Mouse (Mus musculus): ENCODE results near the gene Cpped1. TPM values are rescaled to one million over a fixed set of nuclear protein-coding genes. Genes with fewer than 3 reads are reported as not detected.

Gene Cpped1
- total and polyA plus RNA-seq, 2 experiments from 2014 or later = 16.5 to 19.1 TPM

GRCm38 (mm10) chr16:11776528-11776927, 132.7 kb downstream of the Cpped1 start:
- Histone ChIP-seq H3K4me2 (ENCODE audit: low read depth) (no peak overlapping the region), H3K4me3 (ENCODE audit: low read depth, low read length) (no peak overlapping the region), H3K9me3 (ENCODE audit: low read length) (no peaks in the 10 kb centered on the region), H3K36me3 (ENCODE audit: insufficient read depth) (no peaks in the 10 kb centered on the region), H3K27me3 (ENCODE audit: insufficient read depth, low read length) (no peaks in the 10 kb centered on the region), H3K9ac (no peak overlapping the region), H3K27ac (ENCODE audit: low read depth, low read length) (no peak overlapping the region), H3K4me1 (ENCODE audit: insufficient read depth) (no peaks in the 10 kb centered on the region)
- ATAC-seq (no peak), DNase-seq (no peak)
- WGBS = 35% methylated on average over 3 of the region's 3 CpGs
- TF ChIP-seq CTCF (IDR thresholded peaks at IDR 0.05; ENCODE audit: low read depth) = no peak

DNA sequence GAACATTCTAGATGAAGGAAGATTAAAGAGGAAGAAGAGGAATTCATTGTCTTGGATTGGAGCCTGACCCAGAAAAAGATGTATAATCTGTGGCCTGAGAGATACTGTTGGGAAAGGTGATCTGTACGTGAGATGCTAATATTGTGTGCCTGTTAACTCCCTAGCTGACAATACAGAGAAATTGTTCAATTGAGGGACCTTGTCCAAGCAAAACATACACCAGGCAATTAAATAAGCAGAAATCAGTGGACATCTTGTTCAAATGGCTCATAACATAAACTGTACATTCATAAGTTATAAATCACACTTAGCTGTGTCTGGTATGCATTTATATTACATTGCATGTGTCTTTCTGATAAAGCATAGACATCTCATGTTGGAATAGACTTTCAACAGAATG, 134.9 kb downstream of the Cpped1 start:
- H3K4me1 ChIP-seq (ENCODE audit: insufficient read depth) = no peaks in the 10 kb centered on the region
- H3K36me3 ChIP-seq (ENCODE audit: insufficient read depth) = no peaks in the 10 kb centered on the region
- no peak overlapping the region for H3K4me2 ChIP-seq (ENCODE audit: low read depth)
- H3K27ac ChIP-seq (ENCODE audit: low read depth, low read length) = no peak overlapping the region
- no peak for TF ChIP-seq CTCF (IDR thresholded peaks at IDR 0.05; ENCODE audit: low read depth)
- H3K9ac ChIP-seq = no peak overlapping the region
- no peaks in the 10 kb centered on the region for H3K9me3 ChIP-seq (ENCODE audit: low read length)
- H3K27me3 ChIP-seq (ENCODE audit: insufficient read depth, low read length) = no peaks in the 10 kb centered on the region
- DNase-seq (no peak), ATAC-seq (no peak)
- H3K4me3 ChIP-seq (ENCODE audit: low read depth, low read length) = no peak overlapping the region
- WGBS = 87% methylated on average over 1 of the region's 1 CpGs

GRCm38 (mm10) chr16:11772318-11772717, 136.9 kb downstream of the Cpped1 start:
- no peaks in the 10 kb centered on the region for H3K36me3 ChIP-seq (ENCODE audit: insufficient read depth)
- DNase-seq (no peak), ATAC-seq (no peak)
- H3K9ac ChIP-seq = no peak overlapping the region
- no peaks in the 10 kb centered on the region for H3K4me1 ChIP-seq (ENCODE audit: insufficient read depth)
- no peak overlapping the region for H3K4me3 ChIP-seq (ENCODE audit: low read depth, low read length)
- no peak overlapping the region for H3K27ac ChIP-seq (ENCODE audit: low read depth, low read length)
- H3K9me3 ChIP-seq (ENCODE audit: low read length) = no peaks in the 10 kb centered on the region
- H3K27me3 ChIP-seq (ENCODE audit: insufficient read depth, low read length) = no peaks in the 10 kb centered on the region
- WGBS = 75% methylated on average over 2 of the region's 2 CpGs
- TF ChIP-seq CTCF (IDR thresholded peaks at IDR 0.05; ENCODE audit: low read depth) = no peak
- H3K4me2 ChIP-seq (ENCODE audit: low read depth) = no peak overlapping the region

DNA sequence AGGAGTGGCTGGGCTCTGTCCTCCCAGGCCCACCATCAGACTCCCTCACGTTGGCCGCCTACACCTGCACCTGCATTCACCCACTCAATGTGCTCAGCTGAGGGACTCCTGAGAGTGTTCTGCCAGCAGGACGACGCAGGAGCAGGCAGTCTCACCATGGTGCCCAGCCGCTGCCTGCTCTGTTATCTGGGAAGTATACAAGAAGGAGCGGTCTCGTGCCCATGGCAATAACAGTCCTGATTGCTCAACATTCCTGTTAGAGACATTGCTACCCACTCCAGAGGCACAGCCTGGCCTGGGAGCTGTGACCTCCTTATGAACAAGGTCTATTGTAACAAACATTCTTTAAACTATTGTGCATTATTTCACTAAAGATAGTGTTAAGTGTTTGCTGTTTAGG, 151.3 kb downstream of the Cpped1 start:
- Histone ChIP-seq H3K9me3 (ENCODE audit: low read length) (no peaks in the 10 kb centered on the region), H3K4me2 (ENCODE audit: low read depth) (no peak overlapping the region), H3K36me3 (ENCODE audit: insufficient read depth) (no peaks in the 10 kb centered on the region), H3K27ac (ENCODE audit: low read depth, low read length) (no peak overlapping the region), H3K4me1 (ENCODE audit: insufficient read depth) (no peaks in the 10 kb centered on the region), H3K4me3 (ENCODE audit: low read depth, low read length) (no peak overlapping the region), H3K9ac (no peak overlapping the region), H3K27me3 (ENCODE audit: insufficient read depth, low read length) (no peaks in the 10 kb centered on the region)
- no peak for TF ChIP-seq CTCF (IDR thresholded peaks at IDR 0.05; ENCODE audit: low read depth)
- no peak for ATAC-seq
- WGBS = 83% methylated on average over 7 of the region's 7 CpGs
- no peak for DNase-seq

DNA sequence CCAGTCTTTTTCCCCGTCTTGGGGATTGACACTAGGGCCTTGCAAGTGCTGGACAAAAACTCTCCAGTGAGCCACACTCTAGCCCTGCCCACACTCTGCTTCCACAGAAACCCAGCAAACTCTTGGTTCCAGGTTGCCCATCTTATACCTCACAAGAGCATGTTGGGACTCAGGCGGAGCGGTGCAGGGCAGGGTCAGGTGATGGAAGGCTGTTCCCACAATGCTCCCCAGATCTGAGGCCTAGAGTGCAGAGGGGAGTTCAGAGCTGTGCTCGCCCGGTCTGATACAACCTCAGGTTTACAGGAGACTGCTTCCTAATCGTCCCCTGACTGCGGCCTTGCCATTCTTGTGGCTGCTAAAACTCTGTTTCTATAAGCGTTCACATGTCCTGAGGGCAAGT, 151.8 kb downstream of the Cpped1 start:
- no peak for TF ChIP-seq CTCF (IDR thresholded peaks at IDR 0.05; ENCODE audit: low read depth)
- ATAC-seq (no peak), DNase-seq (no peak)
- no peaks in the 10 kb centered on the region for H3K4me1 ChIP-seq (ENCODE audit: insufficient read depth)
- no peaks in the 10 kb centered on the region for H3K9me3 ChIP-seq (ENCODE audit: low read length)
- 92% methylated on average over 8 of the region's 8 CpGs for WGBS
- H3K27ac ChIP-seq (ENCODE audit: low read depth, low read length) = no peak overlapping the region
- no peak overlapping the region for H3K4me3 ChIP-seq (ENCODE audit: low read depth, low read length)
- no peaks in the 10 kb centered on the region for H3K36me3 ChIP-seq (ENCODE audit: insufficient read depth)
- no peaks in the 10 kb centered on the region for H3K27me3 ChIP-seq (ENCODE audit: insufficient read depth, low read length)
- H3K9ac ChIP-seq = no peak overlapping the region
- no peak overlapping the region for H3K4me2 ChIP-seq (ENCODE audit: low read depth)

DNA sequence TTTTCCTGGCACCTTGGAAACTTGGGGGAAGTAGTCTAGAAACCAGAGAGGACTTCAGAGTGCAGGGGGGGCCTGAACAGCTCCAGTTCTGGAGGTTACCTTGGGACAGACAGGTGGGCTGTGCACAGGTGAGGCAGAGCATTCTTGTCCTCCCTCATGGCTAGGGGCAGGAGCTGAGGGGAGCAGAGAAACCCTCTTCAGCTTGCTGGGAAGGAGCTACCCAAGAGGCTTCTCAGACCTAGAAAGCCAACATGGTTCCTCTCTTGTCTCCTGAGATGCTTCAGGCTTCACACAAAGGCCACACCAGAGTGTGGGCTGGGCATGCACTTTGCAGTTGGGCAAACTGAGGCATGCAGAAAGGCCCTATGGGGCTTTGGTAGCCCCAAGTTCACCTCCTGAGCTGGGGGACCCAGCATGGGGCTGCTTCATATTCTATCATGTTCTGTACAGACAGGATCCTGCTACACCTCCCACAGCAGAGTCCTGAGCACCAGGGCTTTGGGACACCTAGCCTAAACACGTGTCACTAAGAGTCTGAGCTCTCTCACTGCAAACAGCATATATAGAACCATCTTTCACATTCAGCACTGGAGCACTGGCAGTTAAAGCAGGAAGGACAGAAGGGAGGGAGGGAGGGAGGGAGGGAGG, 152.5 kb downstream of the Cpped1 start:
- Histone ChIP-seq H3K9ac (no peak overlapping the region), H3K36me3 (ENCODE audit: insufficient read depth) (no peaks in the 10 kb centered on the region), H3K27me3 (ENCODE audit: insufficient read depth, low read length) (no peaks in the 10 kb centered on the region), H3K4me2 (ENCODE audit: low read depth) (no peak overlapping the region), H3K27ac (ENCODE audit: low read depth, low read length) (no peak overlapping the region), H3K4me3 (ENCODE audit: low read depth, low read length) (no peak overlapping the region), H3K4me1 (ENCODE audit: insufficient read depth) (no peaks in the 10 kb centered on the region), H3K9me3 (ENCODE audit: low read length) (no peaks in the 10 kb centered on the region)
- no peak for ATAC-seq
- no peak for TF ChIP-seq CTCF (IDR thresholded peaks at IDR 0.05; ENCODE audit: low read depth)
- 81% methylated on average over 1 of the region's 1 CpGs for WGBS
- DNase-seq = no peak

DNA sequence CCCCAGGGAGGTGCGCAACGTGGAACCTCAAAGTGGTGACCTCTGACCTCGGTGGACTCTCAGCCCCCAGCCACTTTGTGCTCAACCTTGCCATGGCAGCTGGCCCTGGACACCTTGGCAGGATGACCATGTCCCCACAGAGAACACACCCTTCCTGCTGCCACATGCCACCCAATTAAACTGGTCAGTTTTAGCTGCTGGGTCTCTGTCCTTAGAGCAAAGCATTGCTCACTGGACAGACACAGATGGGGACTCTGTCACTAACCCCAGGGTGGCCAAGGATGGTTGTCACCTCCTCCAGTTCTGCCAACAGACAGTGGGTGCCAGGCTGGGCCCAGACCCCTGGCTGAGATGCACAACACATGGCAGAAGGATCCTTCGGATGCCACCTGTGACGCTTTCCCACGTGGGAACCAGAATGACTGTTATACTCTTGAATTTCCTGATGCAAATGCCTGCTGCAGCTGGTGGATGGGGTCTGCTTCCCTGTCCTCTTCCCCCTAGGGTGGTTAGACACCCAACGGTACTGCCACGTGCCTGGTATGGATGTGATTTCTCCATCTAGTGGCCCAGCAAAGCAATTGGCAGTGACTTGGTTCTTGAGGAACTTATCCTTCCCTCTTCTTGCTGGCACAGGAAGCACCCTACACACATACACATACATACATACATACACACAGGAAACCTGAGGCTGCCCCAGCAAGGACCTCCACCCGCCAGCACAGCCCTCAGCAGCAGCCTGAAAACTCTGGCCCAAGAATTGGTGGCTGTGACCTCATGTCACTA, 153.8 kb downstream of the Cpped1 start:
- Histone ChIP-seq H3K27ac (ENCODE audit: low read depth, low read length) (no peak overlapping the region), H3K9me3 (ENCODE audit: low read length) (no peaks in the 10 kb centered on the region), H3K36me3 (ENCODE audit: insufficient read depth) (no peaks in the 10 kb centered on the region), H3K27me3 (ENCODE audit: insufficient read depth, low read length) (no peaks in the 10 kb centered on the region), H3K4me3 (ENCODE audit: low read depth, low read length) (no peak overlapping the region), H3K9ac (no peak overlapping the region), H3K4me2 (ENCODE audit: low read depth) (no peak overlapping the region), H3K4me1 (ENCODE audit: insufficient read depth) (no peaks in the 10 kb centered on the region)
- peak; percentile 38 for TF ChIP-seq CTCF (IDR thresholded peaks at IDR 0.05; ENCODE audit: low read depth)
- ATAC-seq (no peak), DNase-seq (no peak)
- 78% methylated on average over 9 of the region's 9 CpGs for WGBS

All from forebrain, postnatal 0 days (tissue).